Mouse (Mus musculus) liver, postnatal 0 days (tissue): ENCODE data around the gene Apba3.

Source experiments
- CTCF ChIP-seq: sonication (generic); IDR thresholded peaks from 2 replicates; pipeline ENCODE4 v1.5.1; 2016; ENCODE audit warnings: antibody characterized with exemption, low read depth
- EP300 ChIP-seq: IDR thresholded peaks from 2 replicates; pipeline ENCODE4 v1.6.1; 2016; ENCODE audit warnings: antibody characterized with exemption, low read depth, mild to moderate bottlenecking

GRCm38 (mm10) chr10:81272356-81272755 is 5.6 kb downstream of the Apba3 start:
- TF ChIP-seq CTCF (no peak), EP300 (no peak)
